Mouse (Mus musculus): ENCODE measurements at regions not wholly inside any gene's neighbourhood (a gene's known extent, or its start where the extent isn't known, plus 50 kb on each side); places are given as distances from the start of the nearest gene placed in this dataset.

DNA sequence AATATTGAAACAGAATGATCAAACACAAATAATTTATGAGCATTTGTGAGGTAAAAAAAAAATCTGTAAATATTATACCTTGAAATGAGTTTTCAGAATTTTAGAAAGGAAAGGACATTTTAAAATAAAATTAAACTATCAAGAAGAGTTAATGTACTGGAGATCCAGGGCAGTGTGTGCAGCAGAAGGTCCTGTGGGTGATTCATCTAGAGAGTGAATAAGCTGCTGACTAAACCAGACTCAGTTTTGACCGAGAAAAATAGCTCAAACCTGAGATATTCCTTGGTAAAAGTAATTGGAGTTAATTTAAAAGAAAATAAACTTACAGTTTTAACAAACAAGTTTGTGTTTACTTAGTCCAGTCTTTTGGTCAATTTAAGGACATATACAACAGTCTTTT is 1118.6 kb upstream of the Celf2 start:
- DNase-seq (ENCODE audit: extremely low spot score, low read depth, low spot score) = no peak

DNA sequence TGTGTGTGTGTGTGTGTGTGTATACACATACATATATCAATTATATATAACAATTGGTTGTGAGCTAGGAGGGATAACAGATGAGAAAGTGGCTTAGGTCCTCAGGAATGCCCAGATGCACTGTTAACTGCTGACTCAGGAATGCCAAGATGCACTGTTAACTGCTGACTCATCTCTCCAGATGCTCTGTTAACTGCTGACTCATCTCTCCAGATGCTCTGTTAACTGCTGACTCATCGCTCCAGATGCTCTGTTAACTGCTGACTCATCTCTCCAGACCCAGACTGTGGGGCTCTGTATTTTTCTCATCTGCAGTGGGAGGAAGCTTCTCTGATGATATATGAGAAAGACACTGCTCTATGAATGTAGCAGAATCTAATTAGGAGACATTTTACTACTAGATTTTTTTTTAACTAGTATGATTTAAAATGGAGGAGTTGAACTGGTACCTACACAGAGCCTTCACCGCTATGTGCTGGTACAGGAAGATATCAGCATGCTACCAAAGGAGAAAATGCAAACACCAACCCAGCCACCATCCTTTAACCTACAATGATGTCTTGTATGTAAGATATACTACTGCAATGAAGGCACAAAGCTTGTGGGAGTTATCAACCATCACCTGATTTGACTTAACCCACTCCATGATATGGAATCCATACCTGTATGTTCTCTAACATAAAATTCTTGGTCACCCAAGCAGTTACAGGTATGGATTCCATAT is 1119.3 kb upstream of the Celf2 start:
- DNase-seq (ENCODE audit: extremely low spot score, low read depth, low spot score) = no peak

DNA sequence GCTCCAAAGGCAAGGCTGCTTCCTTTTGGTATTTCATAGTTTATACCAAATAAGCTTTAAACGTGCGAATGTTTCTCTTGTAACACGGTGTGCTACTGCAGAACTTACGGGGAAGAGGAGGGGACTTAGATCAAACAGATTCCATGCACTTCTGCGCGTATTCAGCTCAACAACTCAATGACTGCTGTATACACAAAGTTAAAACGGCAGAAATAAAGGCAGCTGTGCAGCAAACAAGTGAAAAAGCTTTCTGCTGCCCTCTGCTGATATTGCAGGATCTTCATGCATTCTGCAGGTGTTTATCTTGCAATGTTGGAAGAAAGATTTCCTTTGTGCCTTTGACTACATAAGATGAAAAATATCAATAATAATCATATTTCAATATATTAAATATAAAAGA is 1128.7 kb upstream of the Celf2 start:
- DNase-seq (ENCODE audit: extremely low spot score, low read depth, low spot score) = no peak

DNA sequence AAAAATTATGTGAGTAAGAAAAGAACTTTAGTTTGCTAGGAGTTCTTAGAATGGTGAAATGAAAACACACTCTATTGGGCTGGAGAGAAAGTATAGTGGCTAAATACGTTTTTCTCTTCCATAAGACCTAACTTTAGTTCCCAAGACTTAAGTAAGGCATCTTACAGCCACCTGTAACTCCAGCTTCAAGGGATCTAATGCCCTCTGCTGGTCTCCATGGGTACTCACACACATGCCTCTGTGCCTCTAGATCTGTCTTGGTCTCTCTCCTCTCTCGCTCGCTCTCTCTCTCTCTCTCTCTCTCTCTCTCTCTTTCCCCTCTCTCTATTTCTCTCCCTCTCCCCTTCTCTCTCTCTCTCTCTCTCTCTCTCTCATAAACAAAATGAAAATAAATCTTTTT is 1129.9 kb upstream of the Celf2 start:
- no peak for DNase-seq (ENCODE audit: extremely low spot score, low read depth, low spot score)

DNA sequence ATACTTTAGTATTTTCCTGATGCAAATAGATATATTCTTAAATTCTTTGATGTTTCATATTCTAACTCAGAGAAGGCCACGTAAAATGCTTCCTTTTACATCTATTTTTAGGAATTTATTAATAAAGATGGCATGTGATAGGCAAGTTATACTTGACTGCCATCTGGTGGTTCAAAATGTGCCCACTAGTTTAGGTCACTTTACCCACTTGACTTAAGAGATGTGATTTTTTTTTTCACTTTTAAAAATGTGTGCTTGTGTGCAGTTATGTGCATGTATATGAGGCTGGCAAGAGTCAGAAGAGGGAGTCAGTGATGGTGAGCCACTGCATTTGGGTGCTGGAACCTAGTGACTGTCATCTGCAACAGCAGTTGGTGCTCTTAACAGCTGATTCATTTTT is 1136.1 kb upstream of the Celf2 start:
- no peak for DNase-seq (ENCODE audit: extremely low spot score, low read depth, low spot score)

DNA sequence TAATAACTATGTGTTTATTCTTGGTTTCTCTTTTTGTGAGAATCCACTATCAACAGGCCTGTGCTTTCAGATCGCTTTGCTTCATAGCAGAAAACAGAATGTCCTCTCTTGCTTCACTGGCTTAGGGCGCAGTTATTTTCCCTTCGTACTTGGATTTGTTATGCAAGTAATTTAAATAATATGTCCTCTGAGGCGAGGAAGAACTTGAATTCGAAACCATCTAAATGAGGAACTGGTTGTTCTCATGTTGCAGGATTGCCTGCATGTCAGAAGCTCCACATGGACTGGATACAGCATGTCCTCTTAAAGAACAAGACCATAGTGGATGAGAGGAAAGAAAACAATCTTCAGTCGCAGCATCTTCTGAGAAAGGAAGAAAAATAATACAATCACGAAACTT is 1151.2 kb upstream of the Celf2 start:
- no peak for DNase-seq (ENCODE audit: extremely low spot score, low read depth, low spot score)

DNA sequence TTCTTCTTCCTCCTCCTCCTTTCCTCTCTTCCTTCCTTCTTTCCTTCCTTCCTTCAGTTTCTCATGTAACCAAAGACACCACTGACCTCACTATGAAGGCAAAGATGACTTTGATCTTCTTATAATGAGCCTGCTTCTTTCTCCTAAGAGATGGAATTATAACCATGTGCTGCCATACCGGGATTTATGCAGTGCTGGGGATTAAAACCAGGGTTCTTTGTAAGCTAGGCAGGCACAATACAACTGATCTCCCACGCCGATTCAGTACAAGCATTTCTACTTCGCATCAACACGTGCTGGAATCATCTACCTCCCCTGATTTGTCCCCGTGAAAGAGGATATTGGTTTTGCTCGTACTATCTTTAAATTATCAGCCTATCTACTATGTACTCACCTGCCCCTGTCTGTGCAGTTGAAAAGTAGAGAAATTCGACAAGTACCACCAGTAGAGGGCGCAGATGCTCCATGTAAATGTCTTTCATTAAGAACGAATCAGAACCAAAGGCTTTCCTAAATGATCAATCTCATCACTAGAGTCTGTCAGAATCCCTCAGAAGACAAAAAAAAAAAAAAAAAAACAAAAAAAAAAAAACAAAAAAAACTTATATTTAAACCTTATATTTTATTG is 1164.5 kb upstream of the Celf2 start:
- DNase-seq (ENCODE audit: extremely low spot score, low read depth, low spot score) = peak; percentile 46

DNA sequence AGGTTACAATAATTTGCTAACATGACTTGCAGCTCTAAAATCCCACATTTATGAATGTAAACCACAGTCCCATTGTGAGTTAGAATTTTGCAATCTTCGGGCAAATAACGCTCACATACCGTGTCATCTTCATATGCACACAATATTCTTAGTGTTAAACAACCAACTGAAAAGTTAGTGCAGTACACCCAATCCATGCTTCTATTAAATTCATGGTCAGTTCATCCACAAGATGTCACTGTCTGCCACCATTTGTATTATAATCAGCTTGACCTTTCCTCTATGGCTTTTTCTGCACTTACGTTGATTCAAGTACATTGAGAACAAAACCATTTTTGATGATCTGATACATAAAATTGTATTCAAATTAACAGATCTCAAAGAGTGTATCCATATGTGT is 1166.2 kb upstream of the Celf2 start:
- no peak for DNase-seq (ENCODE audit: extremely low spot score, low read depth, low spot score)

DNA sequence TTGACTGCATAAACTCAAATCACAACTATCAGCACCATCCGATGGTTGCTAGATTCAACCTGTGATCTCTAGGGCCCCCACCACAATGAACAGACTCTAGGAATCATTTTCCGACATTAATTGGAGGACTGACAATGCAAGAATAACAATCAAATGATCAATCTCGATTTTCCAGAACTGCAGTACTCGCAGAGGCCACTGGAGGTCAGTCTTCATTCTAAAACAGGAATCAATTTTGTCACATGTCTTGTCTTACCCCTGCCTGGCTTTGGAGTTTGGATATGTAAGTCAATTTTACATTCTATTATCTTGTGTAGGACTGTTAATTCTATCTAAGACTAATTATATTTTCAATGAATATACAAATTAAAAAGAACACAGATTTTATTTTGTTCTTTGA is 1167.2 kb upstream of the Celf2 start:
- peak; percentile 14 for DNase-seq (ENCODE audit: extremely low spot score, low read depth, low spot score)

DNA sequence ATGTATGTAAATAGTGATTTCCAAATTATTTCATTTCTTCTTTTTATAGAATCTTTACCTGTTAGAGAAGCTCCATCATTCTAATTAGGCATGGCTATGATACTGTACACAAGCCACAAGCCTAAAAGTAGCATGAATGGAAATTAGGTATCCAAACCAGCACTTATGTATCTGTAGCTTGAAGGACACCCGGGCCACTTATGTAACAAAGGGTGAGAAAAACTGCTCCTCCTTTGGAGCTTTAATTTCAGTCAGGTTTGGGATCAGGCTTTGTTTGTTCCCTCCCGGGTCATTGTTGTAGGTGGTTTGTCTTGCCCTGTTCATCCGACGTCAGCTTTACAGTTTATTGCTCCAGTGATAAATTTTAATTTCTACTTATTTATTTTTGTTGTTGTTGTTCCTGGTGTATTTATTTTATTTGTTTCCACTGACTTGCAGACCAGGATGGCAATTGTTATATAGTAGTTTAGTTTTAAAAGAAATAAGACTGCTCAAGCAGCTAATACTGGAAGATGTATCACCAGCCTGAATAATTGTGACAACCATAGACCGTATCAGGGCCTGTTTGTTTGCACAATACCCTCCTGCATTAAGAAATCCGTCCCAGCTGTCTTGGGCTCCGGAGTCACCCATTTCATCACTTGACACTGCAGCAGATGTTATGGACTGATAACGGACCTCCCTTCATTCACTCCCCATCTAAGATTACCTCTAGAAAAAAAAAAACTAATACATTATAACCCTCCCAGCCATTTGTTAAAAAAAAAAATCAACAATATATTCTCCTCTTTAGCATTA is 1181.7 kb upstream of the Celf2 start:
- no peak for DNase-seq (ENCODE audit: extremely low spot score, low read depth, low spot score)

DNA sequence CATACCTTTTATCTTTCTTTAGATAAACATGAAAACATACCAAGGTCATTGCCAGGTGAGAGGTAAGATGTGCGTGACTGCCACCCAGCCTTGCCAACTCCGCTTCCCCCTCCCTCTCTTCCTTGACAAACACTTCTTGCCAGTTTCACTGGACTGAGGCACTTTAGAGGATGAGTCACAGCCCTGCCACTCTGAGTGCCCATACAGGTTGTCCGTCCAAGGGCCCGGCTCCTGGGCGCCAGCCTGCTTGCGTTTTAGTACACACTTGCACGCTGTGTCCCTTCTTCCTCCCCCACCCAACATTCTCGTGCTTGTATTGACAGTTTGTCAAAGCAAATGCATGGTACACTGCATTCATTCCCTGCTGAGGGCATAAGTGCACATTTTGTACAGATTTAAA is 1151.7 kb upstream of the 4930412O13Rik start:
- DNase-seq (ENCODE audit: extremely low spot score, low read depth, low spot score) = no peak

DNA sequence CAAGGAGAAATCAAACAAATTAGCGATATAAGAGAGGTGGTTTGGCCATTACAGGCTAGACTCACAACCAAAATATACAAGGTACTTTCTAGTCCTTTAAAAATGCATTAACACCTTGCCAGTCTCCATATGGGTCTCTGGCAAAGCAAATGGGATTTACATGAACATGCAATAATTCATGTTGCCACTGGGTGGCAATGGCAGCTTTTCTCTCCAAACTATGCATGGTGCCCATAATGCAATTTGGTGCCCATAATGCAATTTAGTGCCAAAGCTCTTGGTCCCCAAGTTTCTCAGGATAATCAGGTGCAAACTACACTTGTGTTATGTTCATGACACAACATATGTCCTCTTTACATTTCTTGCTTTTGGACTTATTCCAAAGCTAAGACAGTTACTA is 1126.9 kb upstream of the 4930412O13Rik start:
- peak; percentile 18 for DNase-seq (ENCODE audit: extremely low spot score, low read depth, low spot score)

DNA sequence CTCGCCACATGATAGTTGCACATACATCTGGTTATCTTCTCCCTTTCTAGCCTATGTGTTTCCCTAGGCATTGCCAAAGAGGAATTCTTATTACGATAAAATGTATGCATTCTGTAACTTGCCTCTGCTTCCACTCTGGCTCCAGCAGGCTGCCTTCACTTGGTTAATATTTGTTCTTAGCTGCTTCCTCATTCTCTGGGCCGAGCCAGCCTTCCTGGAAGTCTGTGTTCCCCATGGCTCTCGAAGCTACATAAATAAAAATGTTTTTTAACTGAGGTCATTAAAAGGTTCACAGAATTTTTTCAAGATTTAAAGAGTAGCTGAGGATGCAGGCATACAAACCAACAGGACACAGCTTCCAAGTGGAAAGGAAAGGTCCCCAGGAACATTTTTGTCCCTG is 1124.5 kb upstream of the 4930412O13Rik start:
- no peak for DNase-seq (ENCODE audit: extremely low spot score, low read depth, low spot score)

DNA sequence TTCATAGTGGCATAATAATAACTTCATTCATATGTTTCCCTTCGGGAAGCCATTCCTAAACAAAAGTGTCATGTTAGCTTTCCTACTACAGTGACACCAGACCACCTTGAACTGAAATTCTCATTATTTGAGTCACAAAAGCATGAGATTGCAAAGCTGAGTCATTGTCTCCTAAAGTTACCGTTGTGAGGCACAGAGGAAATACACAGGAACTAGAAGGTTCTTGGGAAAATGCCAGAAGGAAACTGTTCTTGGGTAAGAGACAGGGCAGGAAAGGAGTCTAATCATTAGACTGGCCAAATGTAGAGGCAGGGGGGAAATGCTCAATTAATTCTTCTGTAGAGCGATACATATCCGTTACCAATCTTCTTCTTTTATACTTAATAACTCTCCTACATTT is 1110.4 kb upstream of the 4930412O13Rik start:
- no peak for DNase-seq (ENCODE audit: extremely low spot score, low read depth, low spot score)

DNA sequence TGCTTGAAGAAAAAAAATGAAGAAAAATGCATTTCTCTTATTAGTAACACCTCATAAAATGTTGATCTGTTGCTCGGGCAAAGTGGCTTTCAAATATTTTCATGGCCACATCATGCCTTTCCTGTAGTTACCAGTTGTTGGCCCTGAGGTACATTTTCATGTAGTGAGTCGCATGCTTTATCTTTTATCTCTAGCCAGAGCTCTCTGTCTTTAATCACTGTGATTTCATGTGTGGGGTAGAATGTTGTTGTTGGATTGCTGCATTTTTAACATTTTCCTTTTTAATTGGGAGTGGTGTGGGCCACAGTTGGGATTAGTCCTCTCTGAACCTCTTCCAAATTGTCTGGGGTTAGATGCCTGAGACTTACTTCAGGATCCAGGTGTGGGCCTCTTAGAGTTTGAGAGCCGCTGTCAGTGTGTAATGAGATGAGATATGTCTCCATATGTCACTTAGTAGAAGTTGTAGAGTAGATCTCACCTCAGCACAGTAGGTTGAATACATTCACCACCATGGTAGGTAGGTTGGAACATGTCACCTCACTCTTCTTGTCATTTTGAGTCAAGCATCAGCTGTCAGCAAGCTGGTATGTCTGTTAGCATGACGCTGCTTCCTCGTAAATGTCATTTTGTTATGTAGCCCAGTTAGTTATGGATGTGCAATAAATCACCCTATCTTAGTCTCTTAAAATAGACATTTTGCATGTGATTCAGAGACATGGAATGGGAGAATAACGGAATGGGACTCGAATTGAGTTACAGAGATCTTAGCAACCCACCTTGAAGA is 1099.7 kb upstream of the 4930412O13Rik start:
- DNase-seq (ENCODE audit: extremely low spot score, low read depth, low spot score) = no peak

DNA sequence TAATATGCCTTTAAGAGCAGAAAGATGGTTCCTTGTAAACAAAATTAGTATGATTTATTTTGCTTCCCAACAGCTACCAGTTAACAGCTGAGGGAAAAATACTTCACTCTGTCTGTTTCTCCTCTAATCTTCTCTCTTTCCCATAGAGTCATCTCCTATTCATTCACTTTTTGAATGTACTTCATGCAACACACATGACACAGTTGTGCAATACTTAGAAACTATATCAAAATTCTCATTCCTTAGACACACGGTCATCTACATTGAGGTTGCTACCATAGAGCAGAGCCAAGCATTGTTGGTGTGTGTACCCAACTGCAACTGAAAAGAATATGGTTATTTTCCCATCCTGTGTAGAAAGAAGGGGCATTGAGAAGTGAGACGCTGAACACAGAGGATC is 1098.8 kb upstream of the 4930412O13Rik start:
- no peak for DNase-seq (ENCODE audit: extremely low spot score, low read depth, low spot score)

DNA sequence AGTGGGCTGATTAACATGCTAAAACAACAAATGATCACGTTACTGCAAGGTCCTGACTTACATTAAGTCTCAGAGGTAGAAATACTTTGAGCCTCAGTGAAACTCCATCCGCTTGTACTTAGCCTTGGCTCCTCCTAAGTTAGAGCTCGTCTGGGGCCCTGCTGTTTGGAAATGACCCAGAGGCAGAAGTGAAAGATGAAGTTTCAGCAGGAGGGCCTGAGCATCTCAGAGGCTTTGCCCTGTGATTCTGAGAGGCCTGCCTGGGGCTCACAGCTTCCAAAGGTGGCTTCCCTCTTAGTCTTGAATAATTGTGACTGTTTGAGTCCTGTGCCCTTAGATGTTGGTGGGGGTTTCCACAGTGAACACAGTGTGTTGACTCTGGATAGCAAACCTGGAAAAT is 1079.0 kb upstream of the 4930412O13Rik start:
- DNase-seq (ENCODE audit: extremely low spot score, low read depth, low spot score) = no peak

DNA sequence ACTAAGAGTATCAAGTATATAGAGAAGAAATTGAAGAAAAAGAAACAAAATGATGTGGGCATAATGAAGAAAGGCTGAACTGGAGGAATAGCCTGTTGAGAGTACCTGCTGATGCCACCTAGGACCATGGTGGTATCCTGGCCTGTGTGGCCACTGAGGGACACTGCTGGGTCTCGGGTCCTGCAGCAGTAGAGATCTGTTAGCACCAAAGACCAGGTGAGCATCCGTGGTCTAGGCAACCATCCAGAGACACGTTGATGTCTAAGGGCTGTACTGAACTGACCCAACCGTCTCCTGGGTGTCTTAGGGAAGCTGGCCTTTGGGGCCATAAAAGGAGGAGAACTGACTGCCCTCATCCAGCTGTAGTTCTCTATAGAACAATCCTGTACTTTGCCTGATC is 1071.4 kb upstream of the 4930412O13Rik start:
- no peak for DNase-seq (ENCODE audit: extremely low spot score, low read depth, low spot score)

DNA sequence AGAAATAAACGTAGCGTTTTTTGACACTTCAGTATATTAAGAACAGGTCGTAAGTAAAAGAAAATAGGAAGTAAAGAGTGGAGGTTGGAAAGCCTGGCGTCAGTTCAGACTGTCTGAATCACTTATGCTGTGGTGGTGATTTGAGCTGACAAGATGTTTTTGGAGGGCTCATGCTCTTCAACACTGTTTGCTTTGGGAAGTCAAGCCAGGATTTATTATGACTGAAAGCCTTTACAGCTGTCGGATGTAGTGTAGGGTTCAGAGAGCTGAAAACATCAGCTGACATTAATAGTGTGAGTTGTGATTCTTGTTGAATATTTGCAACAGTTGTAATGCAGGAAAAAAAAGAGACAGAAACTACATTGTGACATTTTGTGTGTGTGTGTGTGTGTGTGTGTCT is 1062.9 kb upstream of the 4930412O13Rik start:
- DNase-seq (ENCODE audit: extremely low spot score, low read depth, low spot score) = no peak

DNA sequence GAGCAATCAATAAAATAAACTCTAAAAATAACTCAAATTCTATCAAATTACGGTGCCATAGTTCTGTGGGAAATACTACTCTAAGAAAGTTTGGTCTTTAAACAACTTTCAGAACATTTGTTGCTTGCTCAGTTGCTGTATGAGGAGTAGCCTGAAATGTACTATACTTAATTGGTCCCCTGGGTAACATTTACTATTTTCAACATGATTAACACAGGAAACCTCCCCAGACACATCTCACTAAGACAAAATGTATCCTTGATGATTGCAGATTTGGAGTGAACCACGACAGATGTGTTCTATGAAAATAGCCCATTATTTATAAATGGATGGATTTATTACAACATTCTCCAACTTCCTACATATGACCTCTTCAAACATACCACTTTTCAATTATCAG is 1055.6 kb upstream of the 4930412O13Rik start:
- no peak for DNase-seq (ENCODE audit: extremely low spot score, low read depth, low spot score)

All from hindlimb bud, embryonic 11.5 days (tissue).